Mouse (Mus musculus): Measurements from ENCODE around the gene Pdss1. TPM values are rescaled to one million over a fixed set of nuclear protein-coding genes. Genes with fewer than 3 reads are reported as not detected.
"Not testable (repeated sequence)": the region's sequence is repeated elsewhere in the genome, so short reads cannot be mapped to it uniquely, and the experiment has no call there.

Gene Pdss1
- polyA plus RNA-seq, 1 experiment from 2014 or later, result 5.0 TPM

DNA sequence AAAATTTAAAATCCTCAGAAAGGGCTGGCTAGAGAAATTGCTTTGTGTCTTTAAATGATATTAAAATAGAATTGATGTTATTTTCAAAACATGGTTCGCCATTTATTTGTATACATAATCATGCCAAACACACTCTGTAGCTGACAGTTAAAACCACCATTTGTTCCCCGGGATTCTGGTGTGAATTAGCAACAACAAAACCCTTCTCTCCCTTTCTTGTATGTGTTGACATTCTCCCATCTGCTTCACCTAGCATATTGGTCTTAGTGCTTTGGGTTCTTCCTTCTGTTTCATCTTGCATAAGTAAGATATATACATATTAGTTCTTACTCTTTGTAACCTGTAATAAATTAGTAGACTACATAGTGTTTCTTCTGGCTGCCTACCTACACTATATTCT lies 23.3 kb downstream of the Pdss1 start:
- no peak overlapping the region for H3K27ac ChIP-seq
- no peaks in the 10 kb centered on the region for H3K79me2 ChIP-seq (ENCODE audit: inconsistent target)
- no peak overlapping the region for H3K4me3 ChIP-seq (ENCODE audit: inconsistent target)
- H3K36me3 ChIP-seq (ENCODE audit: inconsistent target), result peaks cover 18% of the 10 kb centered on the region
- 100% methylated on average over 2 of the region's 2 CpGs for WGBS (ENCODE audit: missing documents)

DNA sequence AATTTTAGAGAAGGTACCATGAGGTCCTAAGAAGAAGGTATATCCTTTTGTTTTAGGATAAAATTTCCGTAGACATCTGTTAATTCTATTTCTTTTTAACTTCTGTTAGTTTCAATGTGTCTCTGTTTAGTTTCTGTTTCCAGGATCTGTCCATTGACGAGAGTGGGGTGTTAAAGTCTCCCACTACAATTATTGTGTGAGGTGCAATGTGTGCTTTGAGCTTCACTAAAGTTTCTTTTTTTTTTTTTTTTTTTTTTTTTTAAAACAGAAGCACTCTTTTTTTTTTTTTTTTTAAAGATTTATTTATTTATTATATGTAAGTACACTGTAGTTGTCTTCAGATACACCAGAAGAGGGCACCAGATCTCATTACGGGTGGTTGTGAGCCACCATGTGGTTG lies 30.6 kb downstream of the Pdss1 start:
- H3K27ac ChIP-seq; H3K4me3 ChIP-seq (ENCODE audit: inconsistent target); H3K79me2 ChIP-seq (ENCODE audit: inconsistent target); H3K36me3 ChIP-seq (ENCODE audit: inconsistent target): not testable (repeated sequence)
- 100% methylated on average over 2 of the region's 3 CpGs for WGBS (ENCODE audit: missing documents)

DNA sequence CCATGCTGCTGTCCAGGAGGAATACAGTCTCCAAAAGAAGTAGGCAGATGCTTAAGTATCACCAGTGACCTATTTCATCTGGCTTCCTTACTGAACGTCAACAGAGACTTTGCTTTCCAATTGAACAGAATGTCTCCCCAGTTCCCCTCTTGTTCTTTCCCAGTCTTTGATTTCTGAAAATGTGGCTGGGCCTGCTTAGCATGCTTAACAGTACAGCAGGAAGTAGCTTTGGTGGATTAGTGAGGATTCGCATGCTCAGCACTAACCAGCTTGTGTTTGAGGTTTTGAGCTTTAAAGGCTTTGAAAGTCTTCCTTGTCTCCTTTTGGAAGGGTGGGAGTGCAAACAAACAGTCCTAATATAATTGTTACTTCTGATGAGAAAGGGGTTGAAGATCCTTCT lies 32.9 kb downstream of the Pdss1 start:
- Histone ChIP-seq H3K36me3 (ENCODE audit: inconsistent target) (no peaks in the 10 kb centered on the region), H3K27ac (no peak overlapping the region), H3K79me2 (ENCODE audit: inconsistent target) (no peaks in the 10 kb centered on the region), H3K4me3 (ENCODE audit: inconsistent target) (no peak overlapping the region)
- 97% methylated on average over 2 of the region's 2 CpGs for WGBS (ENCODE audit: missing documents)

DNA sequence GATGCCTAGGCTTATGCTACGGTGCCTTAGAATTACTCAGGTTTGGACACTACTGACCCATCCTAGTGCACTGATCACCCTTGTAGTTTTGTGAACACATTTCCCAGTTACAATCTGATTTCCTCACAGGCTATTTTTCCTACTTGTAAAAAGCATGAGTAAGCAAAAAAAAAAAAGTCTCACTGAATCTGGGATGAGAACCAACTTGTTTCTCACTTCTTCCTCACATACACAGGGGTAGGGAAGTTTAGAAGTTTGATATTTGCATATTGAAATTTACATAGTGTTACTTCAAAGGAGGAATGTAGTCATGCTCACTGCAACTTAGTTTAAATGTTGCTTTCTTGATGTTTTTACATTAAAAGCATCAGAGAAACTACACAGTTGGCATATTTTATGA lies 38.2 kb downstream of the Pdss1 start:
- H3K27ac ChIP-seq, result no peak overlapping the region

DNA sequence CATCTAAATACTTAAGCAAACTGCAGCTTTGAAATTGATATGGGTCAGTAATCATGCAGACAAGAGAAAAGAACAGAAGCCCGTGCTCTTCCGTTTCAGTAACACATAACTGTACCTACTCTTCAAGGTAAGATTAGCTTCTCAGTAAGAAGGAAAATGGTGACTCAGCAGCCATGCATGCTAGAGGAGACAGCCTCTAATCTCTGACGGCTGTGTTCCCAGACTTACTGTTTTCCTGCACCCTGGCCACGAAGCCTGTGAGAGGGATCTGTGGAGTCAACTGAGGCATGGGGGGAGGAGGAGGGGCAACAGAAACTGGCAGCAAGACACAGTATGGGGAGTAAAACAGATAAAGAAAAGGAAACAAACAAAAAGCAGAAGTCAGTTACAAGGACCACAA lies 54.6 kb downstream of the Pdss1 start:
- no peak overlapping the region for H3K4me3 ChIP-seq (ENCODE audit: inconsistent target)

More for the DNA sequence above, 38.2 kb downstream of the Pdss1 start:
- Histone ChIP-seq H3K36me3 (ENCODE audit: inconsistent target) (peaks cover 13% of the 10 kb centered on the region; the same call in 1 of the 2 replicates), H3K4me3 (ENCODE audit: inconsistent target) (no peak overlapping the region), H3K79me2 (ENCODE audit: inconsistent target) (no peaks in the 10 kb centered on the region)
- 100% methylated on average over 1 of the region's 1 CpGs for WGBS (ENCODE audit: missing documents)

DNA sequence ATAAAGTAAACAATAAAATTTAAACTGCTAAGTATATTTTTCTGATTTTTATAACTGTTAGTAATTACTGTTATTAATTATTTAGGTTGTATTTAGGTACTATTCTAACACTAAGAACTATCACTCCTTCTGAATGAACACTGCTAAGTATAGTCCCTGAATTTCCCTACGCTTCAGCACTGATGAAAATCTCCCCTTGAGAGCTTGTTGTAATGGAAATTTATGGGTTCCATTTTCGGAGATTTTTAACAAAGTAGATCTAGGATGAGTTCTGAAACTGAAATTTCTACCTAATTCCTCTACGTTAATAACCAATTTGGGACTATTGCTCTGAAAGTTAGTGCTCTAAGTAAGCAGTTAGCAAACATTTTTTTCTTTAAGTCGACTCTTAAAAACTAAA lies 59.0 kb downstream of the Pdss1 start:
- H3K36me3 ChIP-seq (ENCODE audit: inconsistent target), result peaks cover 47% of the 10 kb centered on the region
- peaks cover 78% of the 10 kb centered on the region; the same call in 1 of the 2 replicates for H3K79me2 ChIP-seq (ENCODE audit: inconsistent target)
- no peak overlapping the region for H3K27ac ChIP-seq
- no peak overlapping the region for H3K4me3 ChIP-seq (ENCODE audit: inconsistent target)
- WGBS (ENCODE audit: missing documents), result 90% methylated on average over 4 of the region's 4 CpGs

More for the DNA sequence above, 54.6 kb downstream of the Pdss1 start:
- no peak overlapping the region for H3K27ac ChIP-seq
- H3K79me2 ChIP-seq (ENCODE audit: inconsistent target), result peaks cover 35% of the 10 kb centered on the region; the same call in 1 of the 2 replicates
- 69% methylated on average over 4 of the region's 4 CpGs for WGBS (ENCODE audit: missing documents)
- peaks cover 41% of the 10 kb centered on the region for H3K36me3 ChIP-seq (ENCODE audit: inconsistent target)

DNA sequence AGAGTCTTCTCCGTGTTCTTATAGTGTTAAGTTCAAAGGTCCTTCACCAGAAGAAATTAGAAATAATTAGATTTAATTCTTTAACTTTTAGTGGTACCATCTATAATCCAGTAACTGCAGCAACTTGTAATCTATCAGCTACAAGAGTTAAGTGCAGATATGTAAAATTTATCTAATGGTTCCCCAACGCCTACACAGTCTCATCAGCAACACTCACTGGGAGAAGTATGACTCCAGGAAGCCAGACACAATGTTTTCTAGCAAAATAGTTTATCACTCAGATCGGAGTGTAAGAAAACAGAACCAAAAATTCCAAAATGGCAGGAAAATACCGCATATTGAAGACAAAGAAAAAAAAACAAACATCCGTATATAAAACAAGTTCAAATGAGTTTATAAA lies 60.6 kb downstream of the Pdss1 start:
- H3K27ac ChIP-seq, result no peak overlapping the region
- peaks cover 53% of the 10 kb centered on the region for H3K36me3 ChIP-seq (ENCODE audit: inconsistent target)
- H3K4me3 ChIP-seq (ENCODE audit: inconsistent target), result no peak overlapping the region
- peaks cover 89% of the 10 kb centered on the region for H3K79me2 ChIP-seq (ENCODE audit: inconsistent target)
- 97% methylated on average over 5 of the region's 5 CpGs for WGBS (ENCODE audit: missing documents)

DNA sequence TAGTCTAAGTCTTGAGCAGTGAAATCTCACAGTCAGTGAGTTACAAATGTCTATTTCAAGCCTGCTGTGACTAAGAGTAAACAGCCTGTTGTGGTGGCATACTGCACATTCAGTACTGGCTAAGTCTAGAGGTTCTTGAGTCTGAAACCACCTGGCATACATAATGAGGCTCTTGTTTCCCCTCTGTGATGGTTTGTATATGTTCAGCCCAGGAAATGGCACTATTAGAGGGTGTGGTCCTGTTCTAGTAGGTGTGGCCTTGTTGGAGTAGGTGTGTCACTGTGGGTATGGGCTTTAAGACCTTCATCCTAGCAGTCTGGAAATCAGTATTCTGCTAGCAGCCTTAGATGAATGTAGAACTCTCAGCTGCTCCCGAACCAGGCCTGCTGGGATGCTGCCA lies 62.1 kb downstream of the Pdss1 start:
- Histone ChIP-seq H3K36me3 (ENCODE audit: inconsistent target) (peaks cover 64% of the 10 kb centered on the region), H3K79me2 (ENCODE audit: inconsistent target) (peaks cover 93% of the 10 kb centered on the region), H3K4me3 (ENCODE audit: inconsistent target) (no peak overlapping the region), H3K27ac (no peak overlapping the region)
- 100% methylated on average over 1 of the region's 1 CpGs for WGBS (ENCODE audit: missing documents)

DNA sequence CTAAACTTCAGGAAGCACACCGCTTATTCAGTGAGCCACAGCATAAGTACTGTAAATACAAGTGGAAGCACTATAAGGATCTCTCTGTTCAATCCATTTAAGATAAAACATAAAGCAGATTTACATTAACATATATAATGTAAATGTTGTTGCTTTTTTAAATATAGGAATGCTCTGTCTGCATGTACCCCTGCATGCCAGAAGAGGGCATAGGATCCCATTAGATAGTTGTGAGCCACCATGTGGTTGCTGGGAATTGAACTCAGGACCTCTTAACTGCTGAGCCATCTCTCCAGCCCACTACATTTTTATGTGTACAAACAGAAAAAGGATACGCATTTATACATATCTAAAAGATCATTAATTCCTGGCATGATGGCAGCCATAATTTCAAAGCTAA lies 66.4 kb downstream of the Pdss1 start:
- H3K79me2 ChIP-seq (ENCODE audit: inconsistent target), result peaks cover 100% of the 10 kb centered on the region
- peaks cover 40% of the 10 kb centered on the region for H3K36me3 ChIP-seq (ENCODE audit: inconsistent target)
- H3K4me3 ChIP-seq (ENCODE audit: inconsistent target), result no peak overlapping the region
- H3K27ac ChIP-seq, result no peak overlapping the region
- WGBS (ENCODE audit: missing documents), result 100% methylated on average over 2 of the region's 2 CpGs

DNA sequence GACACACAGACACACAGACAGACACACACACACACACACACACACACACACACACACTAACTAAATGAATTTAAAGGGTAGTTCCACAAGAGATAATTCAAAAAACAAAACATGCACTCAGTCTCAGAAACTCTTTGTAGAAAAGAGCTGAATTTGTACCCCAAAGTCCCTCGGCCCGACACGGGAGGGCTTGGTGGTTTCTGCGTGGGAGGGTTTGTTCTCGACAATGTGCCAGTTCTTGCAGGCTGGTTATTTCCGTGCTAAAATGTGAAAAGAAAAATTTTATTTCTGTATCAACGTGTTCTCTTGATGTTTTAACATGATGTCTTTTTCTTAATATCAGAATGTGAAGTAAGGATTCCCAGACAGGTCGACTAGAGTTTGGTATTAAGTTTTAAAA lies 66.9 kb downstream of the Pdss1 start:
- Histone ChIP-seq H3K36me3 (ENCODE audit: inconsistent target) (peaks cover 34% of the 10 kb centered on the region), H3K79me2 (ENCODE audit: inconsistent target) (peaks cover 100% of the 10 kb centered on the region)

DNA sequence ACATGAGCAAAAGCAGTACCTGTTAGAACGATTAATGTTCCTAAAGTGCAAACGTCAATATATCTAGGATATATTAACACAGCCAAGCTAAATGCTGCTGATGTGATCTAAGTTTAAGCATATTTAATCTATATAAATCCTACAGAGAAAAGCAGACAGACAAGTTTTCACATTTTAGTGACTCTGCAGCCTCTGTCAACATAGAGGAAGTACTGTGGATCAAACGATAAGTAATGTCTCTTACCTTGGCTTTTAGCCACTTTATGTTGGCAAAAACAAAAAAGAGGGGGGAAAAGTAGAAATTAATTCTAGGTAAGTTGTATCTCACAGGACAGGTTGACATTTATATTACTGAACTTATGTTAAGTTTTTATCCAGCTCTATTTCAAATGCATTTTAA lies 67.6 kb downstream of the Pdss1 start:
- 59% methylated on average over 3 of the region's 3 CpGs for WGBS (ENCODE audit: missing documents)
- Histone ChIP-seq H3K27ac (no peak overlapping the region), H3K79me2 (ENCODE audit: inconsistent target) (peaks cover 100% of the 10 kb centered on the region), H3K4me3 (ENCODE audit: inconsistent target) (no peak overlapping the region), H3K36me3 (ENCODE audit: inconsistent target) (peaks cover 27% of the 10 kb centered on the region; the same call in 1 of the 2 replicates)

More for the DNA sequence above, 66.9 kb downstream of the Pdss1 start:
- H3K4me3 ChIP-seq (ENCODE audit: inconsistent target), result no peak overlapping the region
- 98% methylated on average over 8 of the region's 8 CpGs for WGBS (ENCODE audit: missing documents)
- H3K27ac ChIP-seq, result no peak overlapping the region

DNA sequence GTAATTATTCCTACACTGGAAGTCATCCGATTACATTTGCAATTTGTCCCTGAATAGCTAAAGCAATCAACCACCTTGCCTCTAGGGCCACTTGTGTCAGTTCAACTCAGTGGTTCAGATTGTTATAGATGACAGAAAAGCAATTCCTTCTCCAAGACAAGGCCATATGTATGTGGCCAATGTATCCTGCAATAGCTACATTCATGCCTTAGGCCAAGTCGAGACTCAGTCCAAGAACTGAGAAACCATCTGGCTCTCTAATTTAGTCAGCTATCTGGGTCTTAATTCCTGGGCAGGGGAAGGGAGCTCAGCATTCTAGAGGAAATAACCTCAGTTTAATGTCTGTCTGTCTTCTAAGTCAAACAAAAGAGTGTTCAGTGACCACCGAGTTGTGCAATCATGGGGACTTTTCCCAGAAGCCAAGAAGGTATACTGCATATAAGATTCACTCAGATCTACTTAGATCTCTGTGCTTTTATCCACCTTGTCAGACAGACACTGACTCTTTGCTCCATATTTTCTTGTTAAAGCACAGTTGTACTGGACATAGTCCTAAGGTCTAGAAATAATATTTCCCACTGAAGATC lies 82.2 kb downstream of the Pdss1 start:
- no peaks in the 10 kb centered on the region for H3K36me3 ChIP-seq (ENCODE audit: inconsistent target)
- H3K4me3 ChIP-seq (ENCODE audit: inconsistent target), result no peak overlapping the region
- H3K79me2 ChIP-seq (ENCODE audit: inconsistent target), result peaks cover 100% of the 10 kb centered on the region
- H3K27ac ChIP-seq, result no peak overlapping the region
- 81% methylated on average over 3 of the region's 3 CpGs for WGBS (ENCODE audit: missing documents)

DNA sequence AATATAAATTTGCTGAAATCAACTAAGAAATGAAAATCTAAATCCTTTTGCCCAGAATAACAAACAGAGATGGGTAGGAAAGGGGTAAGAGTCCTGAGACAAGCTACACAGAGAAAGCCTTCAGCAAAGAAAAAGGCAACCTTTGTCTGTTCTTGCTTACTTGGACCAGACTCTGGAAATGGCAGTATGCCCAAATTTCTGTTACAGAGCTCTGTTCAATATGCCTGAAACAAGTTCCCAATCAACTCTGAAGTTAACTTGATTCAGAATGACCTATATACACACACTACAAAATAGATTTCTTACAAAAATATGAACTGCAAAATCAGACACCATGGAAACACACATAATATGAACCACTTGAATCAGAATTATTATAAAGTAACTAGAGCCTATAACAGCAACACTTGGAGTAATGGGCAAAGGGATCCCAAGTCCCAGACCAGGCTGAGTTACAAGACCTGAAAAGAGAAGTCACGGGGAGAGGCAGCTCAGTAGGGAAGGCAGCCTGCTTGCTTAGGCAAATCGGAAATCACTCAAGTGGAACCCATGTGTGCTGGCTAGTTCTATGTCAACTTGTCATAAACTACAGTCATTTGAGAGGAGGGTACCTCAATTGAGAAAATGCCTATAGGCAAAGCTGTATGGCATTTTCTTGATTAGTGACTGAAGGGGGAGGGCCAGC lies 90.8 kb downstream of the Pdss1 start:
- peaks cover 100% of the 10 kb centered on the region for H3K79me2 ChIP-seq (ENCODE audit: inconsistent target)
- H3K27ac ChIP-seq, result no peak overlapping the region
- H3K4me3 ChIP-seq (ENCODE audit: inconsistent target), result no peak overlapping the region
- 86% methylated on average over 2 of the region's 2 CpGs for WGBS (ENCODE audit: missing documents)
- H3K36me3 ChIP-seq (ENCODE audit: inconsistent target), result no peaks in the 10 kb centered on the region
